Mouse (Mus musculus) myocyte (in vitro differentiated cells): ENCODE results near the gene D5Ertd579e. TPM values are rescaled to one million over a fixed set of nuclear protein-coding genes. Genes with fewer than 3 reads are reported as not detected.

Experiments
- H3K27me3 ChIP-seq: one replicate; pipeline ENCODE4 v1.6.1; 2011; ENCODE audit not compliant: control insufficient read depth, insufficient read depth, insufficient read length
- H3K36me3 ChIP-seq: one replicate; pipeline ENCODE4 v1.6.1; 2011; ENCODE audit not compliant: control insufficient read depth, insufficient read depth
- H3K4me2 ChIP-seq: one replicate; pipeline ENCODE4 v1.6.1; 2011; ENCODE audit warnings: low read depth, control low read depth
- H3K4me3 ChIP-seq: one replicate; pipeline ENCODE4 v1.5.1; 2011; ENCODE audit warnings: mild to moderate bottlenecking, control low read depth, moderate library complexity
- H3K79me2 ChIP-seq: one replicate; pipeline ENCODE4 v1.6.1; 2011; ENCODE audit not compliant: control insufficient read depth, insufficient read depth
- H3ac ChIP-seq: one replicate; pipeline ENCODE4 v1.6.1; 2011; ENCODE audit not compliant: control insufficient read depth, insufficient read length
- CEBPB ChIP-seq: IDR thresholded peaks from 2 replicates; pipeline ENCODE4 v1.6.1; 2011; ENCODE audit warnings: mild to moderate bottlenecking, moderate library complexity; ENCODE audit not compliant: poor library complexity, insufficient read depth, severe bottlenecking
- E2F4 ChIP-seq: IDR thresholded peaks from one replicate; pipeline ENCODE4 v1.6.1; 2011; ENCODE audit warnings: mild to moderate bottlenecking, control low read depth, moderate library complexity; ENCODE audit not compliant: insufficient read depth
- MAX ChIP-seq: IDR thresholded peaks from one replicate; pipeline ENCODE4 v1.6.1; 2011; ENCODE audit warnings: low read depth, mild to moderate bottlenecking, control low read depth
- MYOD1 ChIP-seq, 3 experiments: IDR thresholded peaks; one replicate each; pipeline ENCODE4 v1.6.1; 2011; ENCODE audit warnings: control low read depth in 2 of 3, low read depth in 2 of 3, mild to moderate bottlenecking in 2 of 3, moderate library complexity in 1 of 3; ENCODE audit not compliant: insufficient read length in 2 of 3, control insufficient read depth in 1 of 3
- MYOG ChIP-seq, 3 experiments: IDR thresholded peaks; one replicate each; pipeline ENCODE4 v1.6.1; 2011; ENCODE audit warnings: control low read depth in 2 of 3, low read depth in 2 of 3, mild to moderate bottlenecking in 2 of 3; ENCODE audit not compliant: insufficient read length in 2 of 3, control insufficient read depth in 1 of 3, insufficient read depth in 1 of 3
- POLR2A ChIP-seq: IDR thresholded peaks from one replicate; pipeline ENCODE4 v1.6.1; 2011; ENCODE audit warnings: low read depth, mild to moderate bottlenecking, control low read depth, moderate library complexity; ENCODE audit not compliant: insufficient read length
- POLR2AphosphoS2 ChIP-seq: IDR thresholded peaks from one replicate; pipeline ENCODE4 v1.6.1; 2011; ENCODE audit warnings: low read depth, control low read depth; ENCODE audit not compliant: insufficient read length
- REST ChIP-seq: IDR thresholded peaks from one replicate; pipeline ENCODE4 v1.6.1; 2011; ENCODE audit warnings: mild to moderate bottlenecking, control low read depth, moderate library complexity; ENCODE audit not compliant: insufficient read depth, insufficient read length
- SRF ChIP-seq: IDR thresholded peaks from one replicate; pipeline ENCODE4 v1.6.1; 2011; ENCODE audit warnings: low read depth; ENCODE audit not compliant: control insufficient read depth, insufficient read length
- TCF12 ChIP-seq: IDR thresholded peaks from one replicate; pipeline ENCODE4 v1.6.1; 2011; ENCODE audit warnings: mild to moderate bottlenecking, control low read depth; ENCODE audit not compliant: poor library complexity, insufficient read depth, severe bottlenecking
- TCF3 ChIP-seq: IDR thresholded peaks from one replicate; pipeline ENCODE4 v1.6.1; 2011; ENCODE audit warnings: low read depth, control low read depth; ENCODE audit not compliant: insufficient read length
- USF1 ChIP-seq: IDR thresholded peaks from one replicate; pipeline ENCODE4 v1.6.1; 2011; ENCODE audit warnings: low read depth, mild to moderate bottlenecking, control low read depth, moderate library complexity
- polyA plus RNA-seq: library from polyadenylated mRNA; unstranded; fragments of >200 nt; fragmentation: generic; extraction: Trizol; gene quantifications from one replicate; pipeline ENCODE4 v1.2.1, GENCODE M21; 2012; ENCODE audit warnings: missing spikeins

D5Ertd579e gene
- polyA plus RNA-seq, 1 experiment, result 12.3 TPM

- TF ChIP-seq MYOG (IDR thresholded peaks at IDR 0.05; ENCODE audit: control insufficient read depth in 1 of 3, insufficient read depth in 1 of 3, insufficient read length in 2 of 3, low read depth in 2 of 3) (no peak), TCF3 (no peak), MAX (no peak), POLR2AphosphoS2 (no peak), REST (no peak), MYOD1 (IDR thresholded peaks at IDR 0.05; ENCODE audit: control insufficient read depth in 1 of 3, insufficient read length in 2 of 3, low read depth in 2 of 3) (peak in 1 of 3 experiments; percentile 7), USF1 (no peak), POLR2A (peak; percentile 46), CEBPB (peak; percentile 71; the same call in 1 of the 2 replicates), E2F4 (no peak), SRF (no peak), TCF12 (no peak)
- Histone ChIP-seq H3K36me3 (no peaks in the 10 kb centered on the region), H3K27me3 (no peaks in the 10 kb centered on the region), H3K79me2 (no peaks in the 10 kb centered on the region), H3K4me3 (no peak overlapping the region), H3ac (no peak overlapping the region), H3K4me2 (no peak overlapping the region)
Observed at GRCm38 (mm10) chr5:36730689-36731088, 34.9 kb upstream of the D5Ertd579e start.

GRCm38 (mm10) chr5:36729923-36730322, 34.1 kb upstream of the D5Ertd579e start:
- Histone ChIP-seq H3ac (no peak overlapping the region), H3K27me3 (no peaks in the 10 kb centered on the region), H3K4me2 (no peak overlapping the region), H3K4me3 (no peak overlapping the region), H3K36me3 (no peaks in the 10 kb centered on the region), H3K79me2 (no peaks in the 10 kb centered on the region)
- no peak for TF ChIP-seq POLR2AphosphoS2
- TF ChIP-seq REST, result no peak

GRCm38 (mm10) chr5:36729086-36729473, 33.3 kb upstream of the D5Ertd579e start:
- no peak overlapping the region for H3K4me3 ChIP-seq
- H3K36me3 ChIP-seq, result no peaks in the 10 kb centered on the region
- H3K79me2 ChIP-seq, result no peaks in the 10 kb centered on the region
- TF ChIP-seq MYOD1 (IDR thresholded peaks at IDR 0.05; ENCODE audit: control insufficient read depth in 1 of 3, insufficient read length in 2 of 3, low read depth in 2 of 3) (no peak), TCF12 (no peak), SRF (no peak), MYOG (IDR thresholded peaks at IDR 0.05; ENCODE audit: control insufficient read depth in 1 of 3, insufficient read depth in 1 of 3, insufficient read length in 2 of 3, low read depth in 2 of 3) (no peak), USF1 (no peak), REST (no peak), MAX (no peak), POLR2A (no peak), TCF3 (no peak), POLR2AphosphoS2 (no peak), CEBPB (no peak), E2F4 (no peak)
- H3K4me2 ChIP-seq, result no peak overlapping the region
- H3K27me3 ChIP-seq, result no peaks in the 10 kb centered on the region
- H3ac ChIP-seq, result no peak overlapping the region

- H3K4me3 ChIP-seq, result no peak overlapping the region
- no peak overlapping the region for H3K4me2 ChIP-seq
- TF ChIP-seq E2F4 (no peak), POLR2A (no peak), MYOG (IDR thresholded peaks at IDR 0.05; ENCODE audit: control insufficient read depth in 1 of 3, insufficient read depth in 1 of 3, insufficient read length in 2 of 3, low read depth in 2 of 3) (no peak), MAX (no peak), CEBPB (no peak), TCF3 (no peak), USF1 (no peak), SRF (no peak), MYOD1 (IDR thresholded peaks at IDR 0.05; ENCODE audit: control insufficient read depth in 1 of 3, insufficient read length in 2 of 3, low read depth in 2 of 3) (no peak), REST (no peak)
- H3ac ChIP-seq, result no peak overlapping the region
- H3K79me2 ChIP-seq, result no peaks in the 10 kb centered on the region
- H3K36me3 ChIP-seq, result no peaks in the 10 kb centered on the region
- H3K27me3 ChIP-seq, result no peaks in the 10 kb centered on the region
Observed at GRCm38 (mm10) chr5:36728403-36729085, 32.7 kb upstream of the D5Ertd579e start.

GRCm38 (mm10) chr5:36727776-36728175, 32.0 kb upstream of the D5Ertd579e start:
- Histone ChIP-seq H3K27me3 (no peaks in the 10 kb centered on the region), H3K79me2 (no peaks in the 10 kb centered on the region), H3ac (no peak overlapping the region), H3K36me3 (no peaks in the 10 kb centered on the region), H3K4me2 (no peak overlapping the region), H3K4me3 (no peak overlapping the region)
- no peak for TF ChIP-seq TCF3
- TF ChIP-seq MAX, result no peak
